Mouse (Mus musculus) spleen, postnatal 10 days (tissue): ENCODE measurements at regions not wholly inside any gene's neighbourhood (a gene's known extent, or its start where the extent isn't known, plus 50 kb on each side); places are given as distances from the start of the nearest gene placed in this dataset.

Experiments used
- DNase-seq, 2 experiments: peaks; one replicate each; pipeline ENCODE4 v3.0.0; 2021 to 2022; ENCODE audit warnings: low spot score in 2 of 2

GRCm38 (mm10) chrX:157107747-157108146, 307.4 kb downstream of the Phex start:
- no peak for DNase-seq

GRCm38 (mm10) chrX:157080025-157080424, 335.1 kb downstream of the Phex start:
- DNase-seq = no peak

- no peak for DNase-seq
Measured at GRCm38 (mm10) chrX:157079606-157080005, 335.5 kb downstream of the Phex start.

- DNase-seq = peak in 1 of 2 experiments; percentile 21
Measured at GRCm38 (mm10) chrX:157078061-157078460, 337.1 kb downstream of the Phex start.

GRCm38 (mm10) chrX:157076193-157076592, 338.9 kb downstream of the Phex start:
- DNase-seq = no peak

- DNase-seq = no peak
Measured at GRCm38 (mm10) chrX:157051629-157052315, 363.3 kb downstream of the Phex start.

GRCm38 (mm10) chrX:157028913-157029312, 386.2 kb downstream of the Phex start:
- DNase-seq = no peak

- no peak for DNase-seq
Measured at GRCm38 (mm10) chrX:157024343-157024742, 390.8 kb downstream of the Phex start.

- DNase-seq = no peak
Measured at GRCm38 (mm10) chrX:157021851-157022250, 393.3 kb downstream of the Phex start.

- no peak for DNase-seq
Measured at GRCm38 (mm10) chrX:157020337-157020736, 394.8 kb downstream of the Phex start.

- DNase-seq = no peak
Measured at GRCm38 (mm10) chrX:156989986-156990518, 425.1 kb downstream of the Phex start.

- DNase-seq = no peak
Measured at GRCm38 (mm10) chrX:156947093-156947492, 468.0 kb downstream of the Phex start.

GRCm38 (mm10) chrX:156944223-156944622, 470.9 kb downstream of the Phex start:
- DNase-seq = no peak

GRCm38 (mm10) chrX:156913363-156913762, 501.7 kb downstream of the Phex start:
- no peak for DNase-seq
